Mouse (Mus musculus): ENCODE measurements around the gene Fcho1. TPM values are rescaled to one million over a fixed set of nuclear protein-coding genes. Genes with fewer than 3 reads are reported as not detected.
A peak's percentile ranks its signal among the peaks of the same experiment; 100 is the strongest.
"Not testable (repeated sequence)": the region's sequence is repeated elsewhere in the genome, so short reads cannot be mapped to it uniquely, and the experiment has no call there.

Gene Fcho1
- polyA plus RNA-seq, 1 experiment from 2014 or later, result 5.6 TPM

DNA sequence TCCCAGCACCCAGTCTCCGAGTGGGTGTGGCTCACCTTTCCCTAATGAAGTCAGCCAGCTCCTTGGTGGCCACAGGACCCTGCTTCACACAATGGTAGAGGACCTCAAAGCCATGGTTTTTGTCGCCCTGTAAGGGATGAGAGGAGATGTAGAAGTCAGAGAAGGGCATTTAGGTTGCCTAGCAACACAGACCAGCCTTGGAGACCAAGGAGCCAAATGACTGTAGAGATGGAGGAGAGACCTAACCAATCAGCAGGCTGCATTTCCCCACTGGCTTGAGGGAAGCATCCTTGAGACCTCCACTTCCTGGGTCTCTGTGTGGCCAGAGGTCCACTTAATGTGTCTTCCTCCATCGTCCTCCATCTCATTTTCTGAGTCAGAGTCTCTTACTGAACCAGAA, 7.3 kb downstream of the Fcho1 start:
- no peak for ATAC-seq
- no peak for TF ChIP-seq CTCF (IDR thresholded peaks at IDR 0.05)

DNA sequence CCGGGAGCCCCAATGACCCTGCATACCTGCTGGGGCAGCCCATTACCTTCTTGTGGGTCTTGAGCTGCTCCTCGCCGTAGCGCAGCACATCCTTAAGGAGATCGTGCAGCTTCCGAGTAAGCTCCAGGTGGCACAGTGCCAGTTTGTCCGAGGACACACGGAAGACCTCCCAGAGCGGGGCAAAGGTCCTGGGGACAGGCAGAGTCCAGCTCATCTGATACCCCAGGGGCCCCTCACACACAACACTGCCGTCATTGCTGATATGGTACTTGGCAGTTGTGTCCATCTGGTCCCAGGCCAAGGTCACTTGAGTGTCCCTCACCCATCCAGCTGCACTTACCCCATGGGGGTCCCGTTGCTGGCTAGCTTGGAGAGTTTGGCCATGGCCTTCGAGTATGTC, 8.4 kb downstream of the Fcho1 start:
- ATAC-seq, result no peak
- POLR2A ChIA-PET, result no interaction called here

More for the DNA sequence above, 7.3 kb downstream of the Fcho1 start:
- no peak for DNase-seq (ENCODE audit: low read depth, low spot score)
- in situ Hi-C loops (cut with MboI; ENCODE audit: low pct_unique_long_range_greater_than_20kb), result no loop called here
- POLR2A ChIA-PET, result no interaction called here
- H3K27me3 ChIP-seq, result no peaks in the 10 kb centered on the region
- CTCF ChIA-PET, result interaction anchor here (1.0 kb wide), 1 partner anchor 107 kb away, joined by 3 read pairs; the partner anchor contains the start of gene Colgalt1

DNA sequence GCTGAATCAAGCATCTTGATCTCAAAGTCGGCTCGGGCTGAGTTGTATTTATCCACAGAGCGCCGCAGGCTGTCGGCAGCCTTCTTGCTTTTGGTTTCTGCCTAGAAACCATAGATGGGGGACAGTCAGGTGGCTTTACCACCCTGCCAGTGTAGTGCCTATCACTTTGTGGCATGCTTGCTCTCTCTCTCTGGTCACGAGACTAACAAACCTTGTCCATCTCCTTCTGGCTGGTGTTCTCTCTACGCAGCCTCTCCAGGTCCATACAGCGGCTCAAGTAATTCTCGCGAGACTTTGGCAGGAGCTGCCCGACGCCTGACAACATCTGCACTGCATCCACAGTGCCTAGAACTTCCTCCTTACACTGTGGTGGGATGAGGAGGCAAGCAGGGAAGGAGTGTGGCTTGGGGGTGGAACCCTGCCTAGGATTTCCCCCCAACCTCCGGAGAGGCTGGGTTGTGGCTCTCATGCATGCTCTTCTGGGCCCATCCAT, 8.9 kb downstream of the Fcho1 start:
- TF ChIP-seq CTCF (IDR thresholded peaks at IDR 0.05), result no peak
- ChIA-PET POLR2A (no interaction called here), CTCF (interaction anchor here (1.9 kb wide), 1 partner anchor 15 kb away, joined by 5 read pairs; no protein-coding TSS in a partner anchor)
- no peak for ATAC-seq
- H3K27me3 ChIP-seq, result no peaks in the 10 kb centered on the region
- no peak for DNase-seq (ENCODE audit: low read depth, low spot score)
- in situ Hi-C loops (cut with MboI; ENCODE audit: low pct_unique_long_range_greater_than_20kb), result no loop called here

More for the DNA sequence above, 8.4 kb downstream of the Fcho1 start:
- H3K27me3 ChIP-seq, result no peaks in the 10 kb centered on the region
- DNase-seq (ENCODE audit: low read depth, low spot score), result no peak
- no peak for TF ChIP-seq CTCF (IDR thresholded peaks at IDR 0.05)
- in situ Hi-C loops (cut with MboI; ENCODE audit: low pct_unique_long_range_greater_than_20kb), result no loop called here
- CTCF ChIA-PET, result interaction anchor here (1.0 to 1.9 kb wide), 2 partner anchors 14 to 106 kb away, joined by 3 to 5 read pairs; partner anchors contain the start of gene Colgalt1

DNA sequence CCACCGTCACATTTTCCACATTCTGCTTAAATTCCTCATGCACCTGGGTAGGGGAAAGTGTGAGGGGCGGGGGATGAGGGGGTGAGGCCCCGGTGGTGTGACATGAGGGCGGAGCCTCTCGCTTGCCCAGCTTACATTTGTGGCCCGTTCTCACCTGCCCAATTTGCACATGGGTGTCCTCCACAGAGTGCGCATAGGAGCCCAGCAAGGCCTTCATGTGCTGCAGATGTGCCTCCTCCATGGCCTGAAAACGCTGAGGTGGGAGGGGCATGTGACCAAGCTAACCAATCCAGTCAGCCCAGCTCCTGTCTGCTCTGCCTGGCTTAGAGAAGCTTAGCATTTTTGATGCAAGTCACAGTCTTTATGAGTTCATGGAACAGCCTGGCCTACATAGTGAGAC, 10.0 kb downstream of the Fcho1 start:
- no peaks in the 10 kb centered on the region for H3K27me3 ChIP-seq
- ATAC-seq (no peak), DNase-seq (ENCODE audit: low read depth, low spot score) (no peak)
- CTCF ChIA-PET, result no interaction called here
- POLR2A ChIA-PET, result no interaction called here
- no peak for TF ChIP-seq CTCF (IDR thresholded peaks at IDR 0.05)
- in situ Hi-C loops (cut with MboI; ENCODE audit: low pct_unique_long_range_greater_than_20kb), result no loop called here

DNA sequence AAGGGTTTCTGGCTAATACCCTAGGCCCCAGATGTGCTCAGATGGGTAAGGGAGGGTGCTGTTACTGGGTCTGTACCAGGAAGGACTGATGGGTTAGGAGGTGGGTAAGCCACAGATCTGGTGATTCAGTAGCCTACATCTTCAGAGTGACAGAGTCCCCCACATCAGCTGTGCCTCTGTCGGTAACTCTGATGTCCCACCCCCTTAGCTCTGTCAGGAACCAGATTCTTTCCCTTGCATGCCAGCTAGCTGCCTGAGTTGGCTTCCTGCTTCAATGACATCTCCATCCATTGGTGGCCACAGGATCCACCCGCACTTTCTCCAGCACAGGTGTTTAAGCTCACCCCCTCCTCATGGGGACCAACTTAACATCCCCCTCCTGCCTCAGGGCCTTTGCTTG, 13.9 kb downstream of the Fcho1 start:
- no peak for TF ChIP-seq CTCF (IDR thresholded peaks at IDR 0.05)
- H3K27me3 ChIP-seq, result no peaks in the 10 kb centered on the region
- POLR2A ChIA-PET, result no interaction called here
- ATAC-seq, result no peak
- in situ Hi-C loops (cut with MboI; ENCODE audit: low pct_unique_long_range_greater_than_20kb), result no loop called here
- DNase-seq (ENCODE audit: low read depth, low spot score), result no peak
- CTCF ChIA-PET, result interaction anchor here (0.8 to 1.0 kb wide), 2 partner anchors 20 to 39 kb away, joined by 3 read pairs; no protein-coding TSS in a partner anchor

DNA sequence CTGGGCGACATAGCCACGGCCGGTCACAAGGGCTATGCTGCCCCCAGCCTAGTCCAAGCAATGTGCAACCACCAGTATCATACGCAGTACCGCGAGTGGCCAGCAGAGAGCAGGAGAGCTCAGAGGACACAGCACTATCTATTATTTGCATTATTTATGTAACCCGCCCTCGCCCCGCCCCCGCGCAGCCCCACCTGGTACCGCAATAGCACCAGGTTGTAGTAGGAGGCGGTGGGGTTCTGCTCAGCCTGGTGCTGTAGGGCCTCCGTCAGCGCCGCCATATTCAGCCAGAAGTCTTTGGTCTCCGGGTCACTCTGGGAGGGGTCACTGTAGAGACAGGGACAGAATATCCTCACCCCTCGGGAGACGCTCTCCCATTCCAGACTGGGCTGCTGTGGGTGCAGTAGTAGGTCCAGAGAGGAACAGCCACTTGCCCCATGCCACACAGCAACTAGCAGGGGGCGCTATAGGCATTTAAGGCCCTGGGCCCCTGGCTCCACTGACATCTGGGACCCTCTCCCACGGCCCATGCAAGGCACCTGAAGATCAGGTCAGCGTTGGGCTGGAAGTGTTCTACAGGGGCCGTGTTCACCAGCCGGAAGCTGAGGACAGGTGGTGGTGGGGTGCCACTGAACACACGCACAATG, 15.6 kb downstream of the Fcho1 start:
- CTCF ChIA-PET, result interaction anchor here (0.6 to 2.3 kb wide), 5 partner anchors 11 to 45 kb away, joined by 3 to 9 read pairs (median 4); no protein-coding TSS in a partner anchor
- no peaks in the 10 kb centered on the region for H3K27me3 ChIP-seq
- TF ChIP-seq CTCF (IDR thresholded peaks at IDR 0.05), result no peak
- in situ Hi-C loops (cut with MboI; ENCODE audit: low pct_unique_long_range_greater_than_20kb), result no loop called here
- ATAC-seq (peak; percentile 29), DNase-seq (ENCODE audit: low read depth, low spot score) (no peak)
- POLR2A ChIA-PET, result no interaction called here

DNA sequence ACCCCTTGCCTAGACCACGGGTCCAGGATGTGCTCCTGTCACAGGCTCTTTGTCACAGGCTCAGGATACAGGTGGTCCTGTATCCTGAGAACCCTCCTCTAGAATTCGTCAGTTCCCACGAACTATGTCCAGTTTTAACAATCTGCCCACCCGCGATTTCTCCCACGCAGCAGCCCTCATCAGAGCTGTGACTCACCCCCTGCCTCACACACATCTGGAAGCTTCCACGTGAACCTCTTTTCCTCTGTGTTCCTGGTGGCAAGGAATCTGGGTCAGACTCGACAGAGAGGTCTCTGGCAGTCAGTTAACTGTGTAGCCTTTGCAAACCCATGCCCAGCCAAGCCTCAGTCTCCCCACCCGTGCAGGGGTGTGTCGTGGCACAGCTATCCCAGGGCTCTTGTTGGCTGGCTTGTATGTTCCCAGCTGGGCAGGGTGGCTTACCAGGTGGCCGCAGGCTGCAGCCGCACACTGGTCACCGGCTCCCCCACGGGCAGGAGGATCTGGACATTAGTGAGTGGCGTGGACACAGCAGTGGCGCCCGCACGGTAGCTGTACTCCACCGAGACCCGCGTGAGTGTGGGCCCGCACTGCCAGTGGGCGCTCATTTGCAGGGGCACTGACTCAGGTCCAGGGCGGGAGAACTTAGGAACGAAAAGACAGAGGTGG, 16.2 kb downstream of the Fcho1 start:
- in situ Hi-C loops (cut with MboI; ENCODE audit: low pct_unique_long_range_greater_than_20kb), result no loop called here
- ATAC-seq, result no peak
- no peak for TF ChIP-seq CTCF (IDR thresholded peaks at IDR 0.05)
- H3K27me3 ChIP-seq, result no peaks in the 10 kb centered on the region
- DNase-seq (ENCODE audit: low read depth, low spot score), result no peak
- ChIA-PET POLR2A (interaction anchor here (0.9 kb wide), 1 partner anchor 33 kb away, joined by 4 read pairs; the partner anchor contains the start of gene Jak3), CTCF (interaction anchor here (0.9 to 2.3 kb wide), 4 partner anchors 11 to 46 kb away, joined by 3 to 9 read pairs (median 4); no protein-coding TSS in a partner anchor)

DNA sequence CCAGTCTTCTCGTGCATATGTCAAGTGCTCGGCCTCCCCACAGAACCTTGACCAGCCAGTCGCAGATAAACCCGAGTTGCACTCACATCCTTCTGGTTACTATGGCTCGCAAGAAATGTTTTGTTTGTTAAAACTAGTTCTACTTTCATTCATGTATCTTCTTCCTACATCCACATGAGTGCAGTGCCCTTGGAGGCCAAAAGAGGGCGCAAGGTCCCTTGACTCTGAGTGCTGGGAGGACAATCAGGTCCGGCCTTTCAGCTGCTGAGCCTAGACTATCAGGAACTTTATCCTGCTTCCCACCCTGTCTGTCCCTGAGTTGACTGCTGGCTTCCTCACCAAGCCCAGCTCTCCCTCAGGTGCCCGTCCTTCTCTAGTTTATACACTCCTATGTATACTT, 17.6 kb downstream of the Fcho1 start:
- no peak for DNase-seq (ENCODE audit: low read depth, low spot score)
- no peak for TF ChIP-seq CTCF (IDR thresholded peaks at IDR 0.05)
- no peaks in the 10 kb centered on the region for H3K27me3 ChIP-seq
- ChIA-PET CTCF (interaction anchor here (1.3 to 2.3 kb wide), 3 partner anchors 11 to 24 kb away, joined by 3 to 9 read pairs (median 4); no protein-coding TSS in a partner anchor), POLR2A (no interaction called here)
- no peak for ATAC-seq
- in situ Hi-C loops (cut with MboI; ENCODE audit: low pct_unique_long_range_greater_than_20kb), result no loop called here

DNA sequence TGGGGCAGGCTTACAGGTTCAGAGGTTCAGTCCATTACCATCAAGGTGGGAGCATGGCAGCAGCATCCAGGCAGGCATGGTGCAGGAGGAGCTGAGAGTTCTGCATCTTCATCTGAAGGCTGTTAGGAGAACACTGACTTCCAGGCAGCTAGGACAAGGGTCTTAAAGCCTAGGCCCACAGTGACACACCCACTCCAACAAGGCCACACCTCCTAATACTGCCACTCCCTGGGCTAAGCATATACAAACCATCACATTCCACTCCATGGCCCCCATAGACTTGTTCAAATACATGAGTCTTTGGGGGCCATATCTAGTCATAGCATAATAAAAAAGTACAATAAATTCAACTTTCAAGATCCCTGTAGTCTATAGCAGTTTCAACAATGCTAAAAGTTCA, 22.1 kb downstream of the Fcho1 start:
- DNase-seq (ENCODE audit: low read depth, low spot score); H3K27me3 ChIP-seq; POLR2A ChIA-PET; ATAC-seq; in situ Hi-C loops (cut with MboI; ENCODE audit: low pct_unique_long_range_greater_than_20kb); CTCF ChIA-PET: not testable (repeated sequence)

DNA sequence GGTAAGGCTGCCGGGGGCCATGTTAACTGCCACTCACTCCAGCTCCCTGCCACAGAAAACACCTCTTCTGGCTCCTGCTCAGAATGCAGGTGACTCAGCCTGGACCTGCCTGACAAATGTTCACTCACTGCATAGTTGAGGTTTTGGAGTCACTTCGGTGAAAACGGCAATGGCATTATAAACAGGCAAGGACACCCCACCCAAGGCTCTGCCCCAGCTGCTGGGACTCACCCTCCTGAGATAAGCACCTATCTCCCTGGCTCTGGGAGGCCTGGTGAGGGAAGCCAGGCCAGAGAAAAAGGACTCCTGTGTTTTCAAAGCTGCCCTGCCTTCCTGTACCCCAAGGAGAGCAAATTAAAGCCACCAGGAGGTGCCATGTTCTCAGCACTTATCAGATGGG, 22.6 kb downstream of the Fcho1 start:
- ATAC-seq, result peak; percentile 75
- peak; percentile 31 for DNase-seq (ENCODE audit: low read depth, low spot score)
- ChIA-PET POLR2A (interaction anchor here (0.6 kb wide), 1 partner anchor 97 kb away, joined by 3 read pairs; no protein-coding TSS in a partner anchor), CTCF (interaction anchor here (1.0 to 1.1 kb wide), 2 partner anchors 9 to 18 kb away, joined by 3 to 5 read pairs; no protein-coding TSS in a partner anchor)
- no peaks in the 10 kb centered on the region for H3K27me3 ChIP-seq
- in situ Hi-C loops (cut with MboI; ENCODE audit: low pct_unique_long_range_greater_than_20kb), result no loop called here
- no peak for TF ChIP-seq CTCF (IDR thresholded peaks at IDR 0.05)

DNA sequence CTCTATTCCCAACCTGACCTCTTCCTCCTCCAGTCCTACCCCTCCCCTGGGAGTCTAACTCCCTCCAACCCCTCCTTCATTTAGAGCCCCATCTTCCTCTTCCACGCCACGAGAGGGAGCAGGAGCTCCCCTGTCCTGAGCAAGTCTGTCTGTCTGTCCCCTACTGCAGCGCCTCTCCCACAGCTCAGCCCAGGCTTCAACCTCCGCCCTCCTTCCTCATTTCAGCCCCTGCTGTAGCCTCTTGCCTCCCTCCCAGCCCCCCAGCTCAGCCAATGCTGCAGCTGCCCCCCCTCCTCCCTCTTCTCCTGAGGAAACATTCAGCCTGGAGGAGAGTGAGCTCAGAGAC, 23.5 kb downstream of the Fcho1 start:
- H3K27me3 ChIP-seq, result no peaks in the 10 kb centered on the region
- DNase-seq (ENCODE audit: low read depth, low spot score), result no peak
- no peak for ATAC-seq
- ChIA-PET CTCF (interaction anchor here (1.0 to 1.1 kb wide), 2 partner anchors 8 to 17 kb away, joined by 3 to 5 read pairs; no protein-coding TSS in a partner anchor), POLR2A (no interaction called here)
- in situ Hi-C loops (cut with MboI; ENCODE audit: low pct_unique_long_range_greater_than_20kb), result no loop called here
- no peak for TF ChIP-seq CTCF (IDR thresholded peaks at IDR 0.05)
